Mouse (Mus musculus) intestine, embryonic 14.5 days (tissue): ENCODE measurements around the gene Exoc3l. TPM values are rescaled to one million over a fixed set of nuclear protein-coding genes. Genes with fewer than 3 reads are reported as not detected.

Source experiments
- ATAC-seq: fragments of 200-750 bp; cut with Nextera tagmentation; replicated peaks from 2 replicates; pipeline ENCODE4 v1.8.0; 2017; ENCODE audit warnings: low read depth, moderate number of reproducible peaks, moderate TSS enrichment, moderate library complexity; ENCODE audit not compliant: low FRiP score, low TSS enrichment
- DNase-seq: peaks from one replicate; pipeline ENCODE4 v3.0.0-alpha.2; 2018; ENCODE audit warnings: low spot score
- H3K27ac ChIP-seq: fragments of 300-500 bp; sonication (generic); 2 replicates; pipeline ENCODE4 v1.5.1; 2014; ENCODE audit warnings: low read depth, mild to moderate bottlenecking, control low read depth
- H3K27me3 ChIP-seq: fragments of 300-500 bp; sonication (generic); replicated peaks from 2 replicates; pipeline ENCODE4 v1.6.1; 2014; ENCODE audit warnings: low read length, control low read depth; ENCODE audit not compliant: control insufficient read depth, insufficient read depth
- H3K36me3 ChIP-seq: fragments of 300-500 bp; sonication (generic); 2 replicates; pipeline ENCODE4 v1.6.1; 2014; ENCODE audit warnings: low read length, control low read depth; ENCODE audit not compliant: control insufficient read depth, insufficient read depth
- H3K4me1 ChIP-seq: fragments of 300-500 bp; sonication (generic); replicated peaks from 2 replicates; pipeline ENCODE4 v1.6.1; 2014; ENCODE audit warnings: low read length, control low read depth, mixed read lengths; ENCODE audit not compliant: control insufficient read depth, insufficient read depth
- H3K4me2 ChIP-seq: fragments of 300-500 bp; sonication (generic); 2 replicates; pipeline ENCODE4 v1.6.1; 2014; ENCODE audit warnings: low read length
- H3K4me3 ChIP-seq: fragments of 300-500 bp; sonication (generic); 2 replicates; pipeline ENCODE4 v1.5.1; 2014; ENCODE audit warnings: low read depth, low read length, control low read depth, mixed read lengths
- H3K9ac ChIP-seq: fragments of 300-500 bp; sonication (generic); 2 replicates; pipeline ENCODE4 v1.6.1; 2014; ENCODE audit warnings: mild to moderate bottlenecking, low read length
- H3K9me3 ChIP-seq: fragments of 300-500 bp; sonication (generic); 2 replicates; pipeline ENCODE4 v1.6.1; 2016; ENCODE audit warnings: low read length, control low read depth; ENCODE audit not compliant: control insufficient read depth
- WGBS: fragments of 180-500 bp; shearing (Covaris S2); extraction: QIAGEN DNeasy Blood & Tissue Kit; methylation state at CpG from one replicate; pipeline ENCODE4 v1.1.7; 2014; 5-methylcytosine and 5-hydroxymethylcytosine counted together
- polyA plus RNA-seq: library from polyadenylated mRNA; unstranded; fragments of >200 nt; fragmentation: Nextera tagmentation; extraction: Ambion mirVana; gene quantifications from 2 replicates; pipeline ENCODE4 v1.2.1, GENCODE M21; 2014

The Exoc3l gene
- polyA plus RNA-seq, 1 experiment from 2014 or later: 10.1 TPM

- ATAC-seq (no peak), DNase-seq (no peak)
- 58% methylated on average over 32 of the region's 32 CpGs for WGBS
- Histone ChIP-seq H3K9me3 (no peaks in the 10 kb centered on the region), H3K36me3 (peaks cover 63% of the 10 kb centered on the region), H3K27me3 (no peaks in the 10 kb centered on the region), H3K4me1 (peaks cover 7% of the 10 kb centered on the region), H3K4me2 (no peak overlapping the region), H3K4me3 (no peak overlapping the region), H3K9ac (no peak overlapping the region), H3K27ac (no peak overlapping the region)
These were observed 40.7 kb upstream of the Exoc3l start for GRCm38 (mm10) chr8:105336373-105337130.

DNA sequence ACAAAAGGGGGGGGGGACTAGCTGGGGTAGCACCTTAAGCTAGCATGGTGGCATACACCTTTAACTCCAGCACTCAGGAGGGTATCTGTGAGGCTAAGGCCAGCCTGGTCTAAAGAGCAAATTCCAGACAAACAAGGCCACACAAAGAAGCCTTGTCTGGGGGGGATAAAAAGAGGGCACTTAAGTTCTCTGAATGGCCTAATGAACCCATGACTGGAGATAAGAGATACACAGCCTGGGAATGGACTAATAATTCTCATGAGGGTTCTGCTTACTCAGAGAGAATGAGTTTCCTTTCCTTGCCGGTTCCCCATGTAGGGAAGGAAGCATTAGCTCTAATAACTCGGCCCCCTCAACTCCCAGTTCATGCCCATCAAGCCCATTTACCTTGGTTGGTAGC lies 36.6 kb upstream of the Exoc3l start:
- peak; percentile 48; the same call in 1 of the 2 replicates for ATAC-seq
- H3K27ac ChIP-seq: no peak overlapping the region

DNA sequence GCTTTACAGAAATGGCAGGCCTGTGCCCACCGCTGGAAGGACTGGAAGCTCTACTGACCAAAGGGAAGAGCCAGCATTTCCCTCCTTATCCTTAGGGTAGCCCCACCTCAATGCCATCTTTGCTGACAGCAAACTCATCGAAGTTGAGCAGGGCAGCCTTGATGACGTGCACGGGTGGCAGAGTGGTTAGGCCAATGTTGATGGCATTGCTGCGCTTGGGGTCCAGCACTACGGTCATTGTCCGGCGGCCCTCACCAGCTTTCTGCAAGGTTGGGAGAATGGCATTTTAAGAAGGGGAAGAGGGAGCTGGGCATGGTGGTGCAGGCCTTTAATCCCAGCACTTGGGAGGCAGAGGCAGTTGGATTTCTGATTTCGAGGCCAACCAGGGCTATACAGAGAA lies 36.0 kb upstream of the Exoc3l start:
- Histone ChIP-seq H3K9me3 (no peaks in the 10 kb centered on the region), H3K9ac (no peak overlapping the region), H3K36me3 (peaks cover 83% of the 10 kb centered on the region), H3K4me1 (peaks cover 7% of the 10 kb centered on the region; the same call in 1 of the 2 replicates), H3K27ac (no peak overlapping the region), H3K27me3 (no peaks in the 10 kb centered on the region), H3K4me2 (no peak overlapping the region), H3K4me3 (no peak overlapping the region)
- WGBS: 95% methylated on average over 9 of the region's 9 CpGs
- ATAC-seq (no peak), DNase-seq (no peak)

More for the DNA sequence above, 36.6 kb upstream of the Exoc3l start:
- peaks cover under 1% of the 10 kb centered on the region; the same call in 1 of the 2 replicates for H3K4me1 ChIP-seq
- H3K4me3 ChIP-seq: no peak overlapping the region
- no peaks in the 10 kb centered on the region for H3K27me3 ChIP-seq
- DNase-seq: no peak
- H3K36me3 ChIP-seq: peaks cover 89% of the 10 kb centered on the region
- no peak overlapping the region for H3K9ac ChIP-seq
- H3K4me2 ChIP-seq: no peak overlapping the region
- 62% methylated on average over 2 of the region's 2 CpGs for WGBS
- H3K9me3 ChIP-seq: no peaks in the 10 kb centered on the region

GRCm38 (mm10) chr8:105331469-105331868 lies 35.6 kb upstream of the Exoc3l start:
- ATAC-seq (no peak), DNase-seq (no peak)
- Histone ChIP-seq H3K27me3 (no peaks in the 10 kb centered on the region), H3K36me3 (peaks cover 79% of the 10 kb centered on the region), H3K4me2 (no peak overlapping the region), H3K4me3 (no peak overlapping the region), H3K4me1 (peaks cover 8% of the 10 kb centered on the region; the same call in 1 of the 2 replicates), H3K27ac (no peak overlapping the region), H3K9ac (no peak overlapping the region), H3K9me3 (no peaks in the 10 kb centered on the region)
- 93% methylated on average over 22 of the region's 22 CpGs for WGBS

GRCm38 (mm10) chr8:105330325-105330724 lies 34.4 kb upstream of the Exoc3l start:
- DNase-seq: no peak
- H3K9me3 ChIP-seq: no peaks in the 10 kb centered on the region
- H3K4me1 ChIP-seq: peaks cover 11% of the 10 kb centered on the region
- no peaks in the 10 kb centered on the region for H3K27me3 ChIP-seq
- 91% methylated on average over 12 of the region's 12 CpGs for WGBS
- ATAC-seq: no peak
- no peak overlapping the region for H3K4me2 ChIP-seq
- peaks cover 67% of the 10 kb centered on the region for H3K36me3 ChIP-seq
- no peak overlapping the region for H3K9ac ChIP-seq
- no peak overlapping the region for H3K4me3 ChIP-seq
- H3K27ac ChIP-seq: no peak overlapping the region

- Histone ChIP-seq H3K9me3 (no peaks in the 10 kb centered on the region), H3K27ac (peak overlapping the region; percentile 58; the same call in 1 of the 2 replicates), H3K4me3 (peak overlapping the region; percentile 89), H3K27me3 (no peaks in the 10 kb centered on the region), H3K9ac (peak overlapping the region; percentile 77), H3K4me1 (peaks cover 16% of the 10 kb centered on the region), H3K36me3 (peaks cover 52% of the 10 kb centered on the region), H3K4me2 (peak overlapping the region; percentile 96)
- no peak for ATAC-seq
- DNase-seq: no peak
- 36% methylated on average over 6 of the region's 6 CpGs for WGBS
These were observed 31.1 kb upstream of the Exoc3l start for GRCm38 (mm10) chr8:105326968-105327367.

DNA sequence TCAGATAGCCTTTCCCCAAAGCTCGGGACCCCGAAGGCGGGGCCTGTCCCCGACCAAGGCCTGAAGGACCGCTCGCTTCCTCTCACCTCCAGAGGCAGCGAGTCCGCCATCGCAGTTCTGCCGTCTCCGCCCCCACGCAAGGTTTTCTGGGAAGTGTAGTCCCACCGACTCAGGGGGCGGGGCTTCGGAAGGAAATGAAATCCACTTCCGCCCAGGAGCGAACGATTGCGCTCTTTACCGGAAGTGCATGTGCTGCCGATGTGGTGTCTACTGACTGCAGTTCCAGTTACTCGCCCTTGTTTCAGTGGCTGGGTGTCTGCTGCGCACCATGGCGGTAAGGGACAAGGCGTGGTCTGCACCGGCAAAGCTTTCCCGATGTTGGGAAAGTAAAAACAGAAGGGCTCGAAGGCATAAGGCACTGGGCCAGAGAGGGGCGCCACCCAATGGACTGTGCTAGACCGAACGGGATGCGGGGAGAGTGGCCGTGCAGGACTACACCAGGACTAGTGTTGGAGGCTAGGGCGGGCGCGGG lies 30.3 kb upstream of the Exoc3l start, which contains the start of the genes Lrrc29 and Tmem208:
Gene Lrrc29, minus strand, starts transcription at position 138 of the 532 bp plus-strand sequence.
Gene Tmem208, plus strand, starts transcription at position 214 of the 532 bp plus-strand sequence.
- H3K36me3 ChIP-seq: peaks cover 47% of the 10 kb centered on the region
- WGBS: under 1% methylated on average over 36 of the region's 36 CpGs
- DNase-seq (peak; percentile 98), ATAC-seq (peak; percentile 90)
- peaks cover 16% of the 10 kb centered on the region for H3K4me1 ChIP-seq
- peak within 1 kb of the TSS; percentile 58 for H3K27ac ChIP-seq
- H3K4me2 ChIP-seq: peak within 1 kb of the TSS; percentile 96
- peak within 1 kb of the TSS; percentile 77 for H3K9ac ChIP-seq
- no peaks in the 10 kb centered on the region for H3K27me3 ChIP-seq
- H3K9me3 ChIP-seq: no peaks in the 10 kb centered on the region
- peak within 1 kb of the TSS; percentile 89 for H3K4me3 ChIP-seq

DNA sequence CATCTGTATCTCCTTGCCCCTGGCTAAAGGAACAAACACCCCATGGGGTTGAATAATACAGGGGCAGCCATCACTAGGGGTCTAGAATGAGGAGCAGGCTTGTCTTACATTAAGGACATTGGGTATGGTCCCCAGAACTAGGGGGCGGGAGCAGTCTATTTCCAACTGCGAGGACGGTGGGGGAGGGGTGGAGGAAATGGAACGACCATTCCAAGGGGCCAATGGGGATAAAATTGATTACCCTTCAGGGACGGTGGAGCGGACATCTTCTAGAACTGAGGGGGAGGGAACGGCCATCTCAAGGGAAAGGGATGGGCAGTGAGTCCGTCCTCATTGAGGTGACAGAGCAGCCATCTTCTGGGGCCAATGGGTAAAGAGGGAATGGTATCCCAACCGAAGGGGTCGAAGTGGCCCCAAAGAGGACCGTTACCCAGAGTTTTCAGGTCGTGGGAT lies 29.8 kb upstream of the Exoc3l start:
- no peak for DNase-seq
- Histone ChIP-seq H3K4me2 (peak overlapping the region; percentile 96), H3K27ac (peak overlapping the region; percentile 58), H3K27me3 (no peaks in the 10 kb centered on the region), H3K4me1 (peaks cover 16% of the 10 kb centered on the region), H3K9me3 (no peaks in the 10 kb centered on the region), H3K36me3 (peaks cover 41% of the 10 kb centered on the region), H3K4me3 (peak overlapping the region; percentile 89), H3K9ac (peak overlapping the region; percentile 77)
- no peak; the same call in none of the 2 replicates for ATAC-seq
- under 1% methylated on average over 12 of the region's 12 CpGs for WGBS
